Mouse (Mus musculus) lung, adult 2 months (tissue): Measurements from ENCODE around the gene Aknad1. TPM values are rescaled to one million over a fixed set of nuclear protein-coding genes. Genes with fewer than 3 reads are reported as not detected.

ENCODE experiments used
- DNase-seq: peaks from one replicate; pipeline ENCODE4 v3.0.0; 2022
- H3K4me1 ChIP-seq: fragments of 200-500 bp; 2 replicates; pipeline ENCODE4 v1.6.1; 2011; ENCODE audit warnings: low read length; ENCODE audit not compliant: control insufficient read depth, insufficient read depth
- H3K4me3 ChIP-seq: fragments of 200-500 bp; replicated peaks from 2 replicates; pipeline ENCODE3; 2011; ENCODE audit warnings: low read depth, mild to moderate bottlenecking, control low read depth, low read length; ENCODE audit errors: extremely low read depth
- CTCF ChIP-seq: fragments of 200-500 bp; IDR thresholded peaks from 2 replicates; pipeline ENCODE4 v1.5.1; 2011; ENCODE audit warnings: mild to moderate bottlenecking, low read length, control low read depth; ENCODE audit not compliant: insufficient read depth
- POLR2A ChIP-seq: fragments of 200-500 bp; IDR thresholded peaks from 2 replicates; pipeline ENCODE4 v1.6.1; 2011; ENCODE audit warnings: low read depth, mild to moderate bottlenecking, control low read depth, low read length, borderline replicate concordance; ENCODE audit errors: extremely low read depth
- WGBS: fragments of 180-500 bp; shearing (Covaris S2); methylation state at CpG from one replicate; pipeline ENCODE4 v1.1.7; 2018; 5-methylcytosine and 5-hydroxymethylcytosine counted together
- polyA plus RNA-seq: library from polyadenylated mRNA; depleted of rRNA; stranded (reverse); fragments of >200 nt; gene quantifications from 2 replicates; pipeline ENCODE4 v1.2.3, GENCODE M21; 2012

Gene Aknad1
- polyA plus RNA-seq, 1 experiment = 0.09 TPM

DNA sequence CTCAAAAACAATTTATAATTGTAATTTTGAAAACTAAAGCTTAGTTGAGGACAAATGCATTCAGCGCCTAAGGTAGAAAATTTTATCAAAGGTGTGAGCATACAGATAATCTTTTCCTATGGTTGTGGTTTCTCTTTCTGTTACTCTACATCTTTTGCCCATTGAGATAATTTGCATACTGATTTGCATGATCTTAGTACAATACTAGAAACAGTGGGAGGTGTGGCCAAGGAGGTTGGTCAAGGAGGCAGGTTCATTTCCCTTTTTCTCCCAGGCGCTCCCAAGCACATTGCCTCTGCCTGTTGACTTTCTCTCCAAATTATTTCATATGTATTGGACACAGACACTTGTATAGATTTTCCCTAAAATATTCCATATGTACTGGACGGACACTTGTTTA is 1.7 kb upstream of the Aknad1 start:
- no peak for TF ChIP-seq CTCF
- TF ChIP-seq POLR2A = no peak
- H3K4me1 ChIP-seq = no peaks in the 10 kb centered on the region
- 84% methylated on average over 3 of the region's 3 CpGs for WGBS
- no peak overlapping the region for H3K4me3 ChIP-seq
- DNase-seq = no peak

- 76% methylated on average over 4 of the region's 4 CpGs for WGBS
- TF ChIP-seq CTCF (no peak), POLR2A (no peak)
- Histone ChIP-seq H3K4me3 (no peak overlapping the region), H3K4me1 (no peaks in the 10 kb centered on the region)
- no peak for DNase-seq
These were observed 4.6 kb downstream of the Aknad1 start for GRCm38 (mm10) chr3:108744060-108744459.

DNA sequence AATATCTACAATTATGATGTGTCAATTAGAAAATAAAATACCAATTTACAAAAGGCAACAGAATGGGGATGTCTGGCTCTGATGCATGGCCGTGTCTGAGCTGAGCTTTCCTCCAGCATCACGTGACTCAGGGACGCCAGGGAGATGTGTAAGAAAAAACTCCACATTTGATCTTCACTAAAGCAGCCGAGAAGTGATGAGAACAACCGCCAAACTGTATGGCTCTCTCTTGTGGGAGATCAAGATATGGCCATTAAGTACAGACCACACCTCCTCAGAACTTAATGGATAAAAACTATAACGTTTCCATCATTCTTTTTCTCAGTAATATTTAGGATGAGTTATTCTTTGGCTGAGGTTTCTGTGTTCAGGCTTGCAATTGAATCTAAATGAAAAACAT is 11.6 kb downstream of the Aknad1 start:
- H3K4me1 ChIP-seq = no peaks in the 10 kb centered on the region
- no peak for DNase-seq
- H3K4me3 ChIP-seq = no peak overlapping the region
- TF ChIP-seq POLR2A = no peak
- TF ChIP-seq CTCF = no peak
- 57% methylated on average over 6 of the region's 6 CpGs for WGBS

- TF ChIP-seq POLR2A (no peak), CTCF (no peak)
- no peak for DNase-seq
- 65% methylated on average over 6 of the region's 6 CpGs for WGBS
These were observed 12.2 kb downstream of the Aknad1 start for GRCm38 (mm10) chr3:108751691-108752090.

DNA sequence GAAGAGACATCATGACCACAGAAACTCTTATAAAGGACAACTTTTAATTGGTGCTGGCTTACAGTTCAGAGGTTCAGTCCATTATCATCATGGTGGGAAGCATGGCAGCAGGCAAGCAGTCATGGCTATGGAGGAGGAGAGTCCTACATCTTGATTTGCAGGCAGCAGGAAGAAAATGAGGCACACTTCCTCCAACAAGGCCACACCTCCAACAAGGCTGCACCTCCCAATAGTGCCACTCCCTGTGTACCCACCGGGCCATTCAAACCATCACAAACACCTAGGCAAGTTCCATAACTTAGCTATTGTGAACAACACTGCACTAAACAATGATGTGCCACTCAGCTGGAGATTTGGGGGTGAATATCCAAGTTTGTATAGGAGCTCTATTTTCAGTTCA is 15.1 kb downstream of the Aknad1 start:
- no peak for DNase-seq
- no peak overlapping the region for H3K4me3 ChIP-seq
- WGBS = 79% methylated on average over 1 of the region's 1 CpGs
- H3K4me1 ChIP-seq = no peaks in the 10 kb centered on the region
- no peak for TF ChIP-seq CTCF
- no peak for TF ChIP-seq POLR2A

More at GRCm38 (mm10) chr3:108751691-108752090, 12.2 kb downstream of the Aknad1 start:
- H3K4me1 ChIP-seq = no peaks in the 10 kb centered on the region
- no peak overlapping the region for H3K4me3 ChIP-seq

- H3K4me3 ChIP-seq = no peak overlapping the region
- DNase-seq = no peak
- H3K4me1 ChIP-seq = no peaks in the 10 kb centered on the region
- TF ChIP-seq POLR2A = no peak
- TF ChIP-seq CTCF = no peak
- WGBS = 84% methylated on average over 2 of the region's 2 CpGs
These were observed 16.1 kb downstream of the Aknad1 start for GRCm38 (mm10) chr3:108755542-108755941.

GRCm38 (mm10) chr3:108756131-108756530 is 16.7 kb downstream of the Aknad1 start:
- DNase-seq = no peak
- TF ChIP-seq CTCF (no peak), POLR2A (no peak)
- no peak overlapping the region for H3K4me3 ChIP-seq
- WGBS = 78% methylated on average over 1 of the region's 1 CpGs
- H3K4me1 ChIP-seq = no peaks in the 10 kb centered on the region

DNA sequence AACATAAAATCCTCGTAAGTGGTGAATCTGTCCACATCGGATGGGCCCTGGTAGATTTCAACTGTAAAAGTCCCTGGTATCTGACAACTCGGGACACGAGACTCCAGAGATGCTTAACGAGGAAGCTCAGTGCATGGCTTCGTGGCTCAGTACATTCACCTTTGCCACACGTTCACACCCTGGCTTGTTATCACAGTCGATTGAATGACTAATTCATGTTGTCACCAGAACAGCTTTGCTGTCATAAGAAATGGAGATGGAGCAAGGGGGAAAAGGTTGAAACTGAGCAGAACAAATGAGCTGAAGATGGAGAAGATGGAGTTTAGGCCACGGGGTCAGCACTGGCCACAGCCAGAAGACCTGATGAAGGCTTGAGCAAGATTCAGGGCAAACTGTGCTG is 18.1 kb downstream of the Aknad1 start:
- TF ChIP-seq POLR2A (no peak), CTCF (no peak)
- no peak overlapping the region for H3K4me3 ChIP-seq
- WGBS = 78% methylated on average over 9 of the region's 9 CpGs
- H3K4me1 ChIP-seq = no peaks in the 10 kb centered on the region; the same call in 1 of the 2 replicates
- DNase-seq = no peak

GRCm38 (mm10) chr3:108759566-108760420 is 20.3 kb downstream of the Aknad1 start:
- no peaks in the 10 kb centered on the region; the same call in 1 of the 2 replicates for H3K4me1 ChIP-seq
- 51% methylated on average over 11 of the region's 11 CpGs for WGBS
- no peak for DNase-seq
- no peak for TF ChIP-seq POLR2A
- TF ChIP-seq CTCF = no peak
- no peak overlapping the region for H3K4me3 ChIP-seq

GRCm38 (mm10) chr3:108762597-108763111 is 23.2 kb downstream of the Aknad1 start:
- no peak for DNase-seq
- 52% methylated on average over 7 of the region's 7 CpGs for WGBS
- H3K4me1 ChIP-seq = no peaks in the 10 kb centered on the region; the same call in 1 of the 2 replicates
- TF ChIP-seq CTCF (no peak), POLR2A (no peak)
- no peak overlapping the region for H3K4me3 ChIP-seq
